In the genomic region with DNA sequence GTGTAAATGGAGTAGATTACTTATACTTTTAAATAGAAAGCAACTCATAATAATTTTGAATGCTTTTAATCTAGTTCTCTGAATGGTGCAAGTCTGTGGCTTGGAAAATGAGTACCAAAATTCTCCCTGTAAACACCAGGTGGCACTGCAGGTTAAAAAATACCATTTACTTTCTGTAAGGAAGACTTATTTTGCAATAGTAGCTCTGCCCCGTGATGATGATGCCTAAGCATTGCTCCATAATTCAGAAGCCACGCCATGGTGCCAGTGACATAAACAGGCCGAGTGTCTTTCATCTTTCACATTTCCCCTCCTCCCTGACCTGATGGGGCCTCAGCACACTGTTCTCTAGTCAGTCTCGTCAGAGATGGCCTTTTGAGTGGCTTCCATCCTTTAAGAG, we compare ENCODE assay signal across 8 mouse cellular contexts. TPM values are rescaled to one million over a fixed set of nuclear protein-coding genes. Genes with fewer than 3 reads are reported as not detected.
DNase-seq lines count a peak whose midpoint lies in the region; TF ChIP-seq lines count a peak whose summit lies in the region.

No protein-coding gene starts in this region.

- no peak for TF ChIP-seq CTCF in thymus, adult 2 months (IDR thresholded peaks at IDR 0.05; ENCODE audit: borderline replicate concordance, control insufficient read depth, extremely low read depth, insufficient read depth, low read length, poor library complexity)
- TF ChIP-seq CTCF in small intestine, adult 2 months (IDR thresholded peaks at IDR 0.05; ENCODE audit: extremely low read depth, insufficient read length, insufficient replicate concordance, low read depth, low read length) = 0 out of 2 replicates have a peak, but pooled peaks have one; percentile 13

- H3K4me3 ChIP-seq in heart, embryonic 10.5 days = no peak overlapping the region
- no peak overlapping the region for H3K4me3 ChIP-seq in thymus, adult 2 months (ENCODE audit: control insufficient read depth, insufficient read depth, low read length)
- H3K4me3 ChIP-seq in small intestine, adult 2 months (ENCODE audit: low read depth, low read length) = no peak overlapping the region

- DNase-seq in heart, adult 11 months = peak; percentile 91
- DNase-seq in heart, embryonic 10.5 days (ENCODE audit: low spot score) = no peak
- peak; percentile 9 for DNase-seq in thymus, adult 2 months
- no peak for DNase-seq in thymus, postnatal 25 days
- DNase-seq in embryo, embryonic 11.5 days (ENCODE audit: low read depth, low spot score) = peak; percentile 26
- peak; percentile 61 to 76 for DNase-seq in lung, adult 18-20 months
- no peak for DNase-seq in ovary, adult 18-20 months (ENCODE audit: low spot score)

- H3K36me3 ChIP-seq in heart, embryonic 10.5 days = peaks cover 67% of the 10 kb centered on the region
- peaks cover 8% of the 10 kb centered on the region for H3K36me3 ChIP-seq in thymus, adult 2 months (ENCODE audit: control insufficient read depth, insufficient read depth, low read length)
- H3K36me3 ChIP-seq in small intestine, adult 2 months (ENCODE audit: control insufficient read depth, insufficient read depth, low read length) = peaks cover 36% of the 10 kb centered on the region

- no peak for TF ChIP-seq POLR2A in thymus, adult 2 months (IDR thresholded peaks at IDR 0.05; ENCODE audit: control insufficient read depth, extremely low read depth, insufficient read depth, low read length, poor library complexity)
- no peak for TF ChIP-seq POLR2A in small intestine, adult 2 months (IDR thresholded peaks at IDR 0.05; ENCODE audit: low read depth, low read length)

- no peaks in the 10 kb centered on the region for H3K27me3 ChIP-seq in heart, embryonic 10.5 days (ENCODE audit: insufficient read depth, poor library complexity, severe bottlenecking)
- no peaks in the 10 kb centered on the region for H3K27me3 ChIP-seq in thymus, adult 2 months (ENCODE audit: control insufficient read depth, insufficient read depth, low read length)
- H3K27me3 ChIP-seq in small intestine, adult 2 months (ENCODE audit: control insufficient read depth, insufficient read depth, low read length) = no peaks in the 10 kb centered on the region

- H3K9me3 ChIP-seq in heart, embryonic 10.5 days = no peaks in the 10 kb centered on the region

- peaks cover 10% of the 10 kb centered on the region for H3K4me1 ChIP-seq in heart, embryonic 10.5 days
- no peaks in the 10 kb centered on the region for H3K4me1 ChIP-seq in thymus, adult 2 months (replicated peaks; ENCODE audit: control insufficient read depth, insufficient read depth, low read length)
- no peaks in the 10 kb centered on the region for H3K4me1 ChIP-seq in small intestine, adult 2 months (ENCODE audit: control insufficient read depth, insufficient read depth, insufficient read length, low read length)

- 56% methylated on average over 4 of the region's 4 CpGs for WGBS in heart, embryonic 10.5 days
- 75% methylated on average over 4 of the region's 4 CpGs for whole genome bisulfite sequencing in thymus, adult 2 months
- whole genome bisulfite sequencing in small intestine, adult 2 months = 53% methylated on average over 4 of the region's 4 CpGs

- H3K27ac ChIP-seq in heart, embryonic 10.5 days = no peak overlapping the region
- no peak overlapping the region for H3K27ac ChIP-seq in thymus, adult 2 months (ENCODE audit: control insufficient read depth, insufficient read depth, low read length)
- no peak overlapping the region for H3K27ac ChIP-seq in small intestine, adult 2 months (ENCODE audit: insufficient read depth, low read depth, low read length)

RNA-seq across cellular contexts. Expression of a gene that starts 21.6 kb away (rescaled TPM):
- 18.1 and 20.2 TPM in 2 replicates for polyA plus RNA-seq in heart, embryonic 10.5 days (2016; fragmentation: Nextera tagmentation; extraction: Ambion mirVana)
- polyA plus RNA-seq in thymus, adult 2 months (2012; rRNA removed) = 14.7 and 15.0 TPM in 2 replicates
- 4.2 and 7.3 TPM in 2 replicates for polyA plus RNA-seq in small intestine, adult 2 months (2012; rRNA removed)

Comparison
In these comparisons a context has a peak if more than half of its experiments do, and no peak if none do; other contexts are left out.
1. DNase-seq: peak in heart, adult 11 months (single experiment), thymus, adult 2 months (single experiment), embryo, embryonic 11.5 days (single experiment) and lung, adult 18-20 months (2 of 2); none in heart, embryonic 10.5 days (single experiment), thymus, postnatal 25 days (single experiment) and ovary, adult 18-20 months (single experiment).